Mouse (Mus musculus): ENCODE data around the gene 2310011J03Rik. TPM values are rescaled to one million over a fixed set of nuclear protein-coding genes. Genes with fewer than 3 reads are reported as not detected.

Gene 2310011J03Rik
- polyA plus RNA-seq, 2 experiments, result 45.1 to 46.1 TPM

DNA sequence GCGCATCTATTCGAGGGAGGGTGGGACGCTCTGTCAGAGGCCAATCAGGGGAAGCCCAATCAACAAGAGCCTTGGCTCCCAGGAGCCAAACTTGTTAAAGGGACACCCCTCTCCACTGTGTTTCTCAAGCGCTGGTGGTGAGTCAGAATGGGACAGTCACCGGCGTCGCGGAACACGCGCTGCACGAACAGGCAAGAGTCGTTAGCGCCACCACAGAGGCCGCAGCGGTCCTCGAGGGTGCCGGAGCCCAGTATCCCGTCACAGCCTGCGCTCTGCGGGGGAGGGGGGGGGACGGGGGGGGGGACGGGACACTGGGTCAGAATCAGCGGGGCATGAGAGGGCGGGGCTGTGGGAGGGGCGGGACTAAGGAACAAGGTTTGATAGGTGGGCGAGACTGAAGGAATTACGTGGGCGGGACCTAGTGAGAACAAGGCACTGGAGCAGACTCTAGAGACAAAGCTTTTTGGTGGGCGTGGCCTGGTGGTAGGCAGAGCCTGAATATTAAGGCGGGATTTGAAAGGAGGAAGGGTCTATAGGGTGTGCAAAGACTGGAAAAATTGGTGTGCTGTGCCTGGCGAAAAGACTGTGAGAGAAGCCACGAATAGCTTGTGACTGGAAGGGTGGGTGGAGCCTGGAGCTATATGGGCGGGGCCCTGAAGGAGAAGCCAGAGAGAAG is 22.6 kb upstream of the 2310011J03Rik start:
- Histone ChIP-seq H3K4me1 (ENCODE audit: control insufficient read depth, insufficient read depth, low read length) (peaks cover 16% of the 10 kb centered on the region), H3K36me3 (ENCODE audit: control insufficient read depth, insufficient read depth, low read length) (no peaks in the 10 kb centered on the region), H3K27me3 (ENCODE audit: control insufficient read depth, insufficient read depth, low read length) (peaks cover 77% of the 10 kb centered on the region), H3K27ac (replicated peaks; ENCODE audit: low read depth, low read length) (no peak overlapping the region), H3K4me3 (replicated peaks; ENCODE audit: low read length) (peak overlapping the region; percentile 34), H3K9me3 (ENCODE audit: control insufficient read depth, low read length) (no peaks in the 10 kb centered on the region), H3K9ac (ENCODE audit: low read depth, low read length, severe bottlenecking) (peak overlapping the region; percentile 36; the same call in 1 of the 2 replicates), H3K4me2 (replicated peaks; ENCODE audit: low read depth, low read length, severe bottlenecking) (peak overlapping the region; percentile 49)
- under 1% methylated on average over 30 of the region's 33 CpGs for WGBS
- no peak for TF ChIP-seq POLR2A (IDR thresholded peaks at IDR 0.05; ENCODE audit: borderline replicate concordance, extremely low read depth, insufficient read depth, insufficient read length)
- peak; percentile 89 for DNase-seq (ENCODE audit: low spot score)
- peak; percentile 69 for ATAC-seq (ENCODE audit: low FRiP score, low read depth)

DNA sequence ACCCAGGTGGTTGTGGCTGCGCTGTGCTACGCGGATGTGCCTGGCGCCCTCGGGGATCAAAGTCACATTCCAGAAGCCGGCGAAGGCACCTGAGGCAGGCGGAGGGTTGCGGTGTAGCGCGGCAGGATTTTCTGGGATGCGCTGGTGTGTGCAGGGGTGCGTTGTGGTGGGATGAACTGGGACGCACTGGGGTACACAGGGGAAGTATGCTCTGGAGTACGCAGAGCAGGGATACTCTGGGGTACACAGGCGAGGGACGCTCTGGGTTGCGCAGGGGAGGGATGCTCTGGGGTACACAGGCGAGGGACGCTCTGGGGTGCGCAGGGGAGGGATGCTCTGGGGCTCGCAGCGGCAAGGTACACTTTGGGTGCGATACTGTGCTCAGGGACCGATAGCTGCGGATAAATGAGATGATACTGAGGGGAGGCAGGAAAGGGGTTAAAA is 22.0 kb upstream of the 2310011J03Rik start:
- Histone ChIP-seq H3K27me3 (ENCODE audit: control insufficient read depth, insufficient read depth, low read length) (peaks cover 71% of the 10 kb centered on the region), H3K4me3 (replicated peaks; ENCODE audit: low read length) (peak overlapping the region; percentile 34), H3K4me1 (ENCODE audit: control insufficient read depth, insufficient read depth, low read length) (peaks cover 16% of the 10 kb centered on the region), H3K9ac (ENCODE audit: low read depth, low read length, severe bottlenecking) (peak overlapping the region; percentile 36; the same call in 1 of the 2 replicates), H3K4me2 (replicated peaks; ENCODE audit: low read depth, low read length, severe bottlenecking) (peak overlapping the region; percentile 49), H3K9me3 (ENCODE audit: control insufficient read depth, low read length) (no peaks in the 10 kb centered on the region), H3K27ac (replicated peaks; ENCODE audit: low read depth, low read length) (no peak overlapping the region), H3K36me3 (ENCODE audit: control insufficient read depth, insufficient read depth, low read length) (no peaks in the 10 kb centered on the region)
- ATAC-seq (ENCODE audit: low FRiP score, low read depth) (no peak), DNase-seq (ENCODE audit: low spot score) (no peak)
- no peak for TF ChIP-seq POLR2A (IDR thresholded peaks at IDR 0.05; ENCODE audit: borderline replicate concordance, extremely low read depth, insufficient read depth, insufficient read length)
- WGBS, result under 1% methylated on average over 26 of the region's 26 CpGs

GRCm38 (mm10) chr10:80341491-80342304 is 21.4 kb upstream of the 2310011J03Rik start:
- no peak for TF ChIP-seq POLR2A (IDR thresholded peaks at IDR 0.05; ENCODE audit: borderline replicate concordance, extremely low read depth, insufficient read depth, insufficient read length)
- H3K9ac ChIP-seq (ENCODE audit: low read depth, low read length, severe bottlenecking), result no peak overlapping the region
- DNase-seq (ENCODE audit: low spot score), result no peak
- WGBS, result 4% methylated on average over 33 of the region's 47 CpGs
- H3K27me3 ChIP-seq (ENCODE audit: control insufficient read depth, insufficient read depth, low read length), result peaks cover 65% of the 10 kb centered on the region
- H3K9me3 ChIP-seq (ENCODE audit: control insufficient read depth, low read length), result no peaks in the 10 kb centered on the region
- no peaks in the 10 kb centered on the region for H3K36me3 ChIP-seq (ENCODE audit: control insufficient read depth, insufficient read depth, low read length)
- H3K27ac ChIP-seq (replicated peaks; ENCODE audit: low read depth, low read length), result no peak overlapping the region
- peaks cover 16% of the 10 kb centered on the region for H3K4me1 ChIP-seq (ENCODE audit: control insufficient read depth, insufficient read depth, low read length)
- no peak for ATAC-seq (ENCODE audit: low FRiP score, low read depth)
- peak overlapping the region; percentile 34 for H3K4me3 ChIP-seq (replicated peaks; ENCODE audit: low read length)
- H3K4me2 ChIP-seq (replicated peaks; ENCODE audit: low read depth, low read length, severe bottlenecking), result peak overlapping the region; percentile 49

GRCm38 (mm10) chr10:80341026-80341425 is 20.7 kb upstream of the 2310011J03Rik start:
- Histone ChIP-seq H3K9ac (ENCODE audit: low read depth, low read length, severe bottlenecking) (no peak overlapping the region), H3K36me3 (ENCODE audit: control insufficient read depth, insufficient read depth, low read length) (no peaks in the 10 kb centered on the region), H3K4me1 (ENCODE audit: control insufficient read depth, insufficient read depth, low read length) (peaks cover 16% of the 10 kb centered on the region), H3K9me3 (ENCODE audit: control insufficient read depth, low read length) (no peaks in the 10 kb centered on the region), H3K4me3 (replicated peaks; ENCODE audit: low read length) (no peak overlapping the region; the same call in 1 of the 2 replicates), H3K27ac (replicated peaks; ENCODE audit: low read depth, low read length) (no peak overlapping the region), H3K27me3 (ENCODE audit: control insufficient read depth, insufficient read depth, low read length) (peaks cover 59% of the 10 kb centered on the region), H3K4me2 (replicated peaks; ENCODE audit: low read depth, low read length, severe bottlenecking) (no peak overlapping the region)
- DNase-seq (ENCODE audit: low spot score) (no peak), ATAC-seq (ENCODE audit: low FRiP score, low read depth) (no peak)
- 19% methylated on average over 21 of the region's 21 CpGs for WGBS
- no peak for TF ChIP-seq POLR2A (IDR thresholded peaks at IDR 0.05; ENCODE audit: borderline replicate concordance, extremely low read depth, insufficient read depth, insufficient read length)

DNA sequence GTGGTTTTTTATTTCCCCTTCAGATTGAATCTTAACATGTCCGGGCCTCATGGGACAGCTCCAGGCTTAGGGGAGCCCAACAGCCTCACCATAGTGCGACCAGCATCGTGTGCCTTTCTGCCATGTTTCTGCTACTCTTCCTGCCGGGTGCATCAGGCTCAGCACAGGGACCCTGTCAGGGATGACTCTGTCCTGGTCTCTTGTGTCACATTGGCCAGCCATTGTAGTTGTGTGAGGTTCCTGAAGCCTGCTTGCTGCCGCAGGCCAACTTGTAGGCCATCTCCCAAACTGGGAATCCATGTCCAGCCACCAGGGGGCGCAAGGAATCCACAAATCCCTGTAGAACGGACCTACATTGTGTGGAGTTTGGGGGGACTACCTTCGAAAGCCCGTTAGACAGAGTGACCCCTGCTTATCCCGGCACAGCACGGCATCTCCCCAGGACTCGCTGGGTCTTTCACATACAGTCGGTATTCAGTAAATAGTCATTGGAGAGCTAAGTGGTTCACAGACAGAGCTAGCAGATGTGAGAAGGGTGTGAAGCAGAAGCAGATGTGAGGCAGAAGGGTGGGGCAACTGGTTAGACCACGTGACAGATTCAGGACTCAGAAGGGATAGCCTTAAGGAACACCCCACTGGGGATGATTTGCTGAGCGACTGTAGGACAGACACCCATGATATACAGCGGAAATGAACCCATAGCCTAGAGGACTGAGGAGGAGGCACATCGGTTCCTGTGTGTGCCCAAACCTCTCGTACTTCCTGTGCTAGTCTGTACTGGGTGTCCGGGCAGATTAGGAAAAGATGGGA is 19.8 kb upstream of the 2310011J03Rik start:
- Histone ChIP-seq H3K4me3 (replicated peaks; ENCODE audit: low read length) (no peak overlapping the region; the same call in 1 of the 2 replicates), H3K4me1 (ENCODE audit: control insufficient read depth, insufficient read depth, low read length) (peaks cover 16% of the 10 kb centered on the region), H3K9me3 (ENCODE audit: control insufficient read depth, low read length) (no peaks in the 10 kb centered on the region), H3K27me3 (ENCODE audit: control insufficient read depth, insufficient read depth, low read length) (peaks cover 50% of the 10 kb centered on the region), H3K27ac (replicated peaks; ENCODE audit: low read depth, low read length) (no peak overlapping the region), H3K4me2 (replicated peaks; ENCODE audit: low read depth, low read length, severe bottlenecking) (peak overlapping the region; percentile 34), H3K36me3 (ENCODE audit: control insufficient read depth, insufficient read depth, low read length) (no peaks in the 10 kb centered on the region), H3K9ac (ENCODE audit: low read depth, low read length, severe bottlenecking) (no peak overlapping the region)
- TF ChIP-seq POLR2A (IDR thresholded peaks at IDR 0.05; ENCODE audit: borderline replicate concordance, extremely low read depth, insufficient read depth, insufficient read length), result no peak
- ATAC-seq (ENCODE audit: low FRiP score, low read depth) (peak; percentile 30; the same call in 1 of the 2 replicates), DNase-seq (ENCODE audit: low spot score) (peak; percentile 71)
- WGBS, result 21% methylated on average over 19 of the region's 19 CpGs

Measured in limb, embryonic 14.5 days (tissue).